Mouse (Mus musculus) midbrain, embryonic 15.5 days (tissue): ENCODE results near the gene Plxnc1. TPM values are rescaled to one million over a fixed set of nuclear protein-coding genes. Genes with fewer than 3 reads are reported as not detected.
A peak's percentile ranks its signal among the peaks of the same experiment; 100 is the strongest.

Experiments
- ATAC-seq: fragments of 200-750 bp; cut with Nextera tagmentation; replicated peaks from 2 replicates; pipeline ENCODE4 v1.8.0; 2017; ENCODE audit warnings: moderate TSS enrichment
- H3K27ac ChIP-seq: fragments of 300-500 bp; sonication (generic); 2 replicates; pipeline ENCODE4 v1.5.1; 2015; ENCODE audit warnings: mild to moderate bottlenecking, inconsistent platforms
- H3K27me3 ChIP-seq: fragments of 300-500 bp; sonication (generic); replicated peaks from 2 replicates; pipeline ENCODE4 v1.6.1; 2015; ENCODE audit warnings: inconsistent platforms
- H3K36me3 ChIP-seq: fragments of 300-500 bp; sonication (generic); replicated peaks from 2 replicates; pipeline ENCODE4 v1.6.1; 2015; ENCODE audit warnings: inconsistent platforms
- H3K4me1 ChIP-seq: fragments of 300-500 bp; sonication (generic); 2 replicates; pipeline ENCODE4 v1.6.1; 2015; ENCODE audit warnings: inconsistent platforms
- H3K4me2 ChIP-seq: fragments of 300-500 bp; sonication (generic); 2 replicates; pipeline ENCODE4 v1.6.1; 2015; ENCODE audit warnings: inconsistent platforms, mild to moderate bottlenecking, moderate library complexity
- H3K4me3 ChIP-seq: fragments of 300-500 bp; sonication (generic); 2 replicates; pipeline ENCODE4 v1.5.1; 2015; ENCODE audit warnings: mild to moderate bottlenecking, inconsistent platforms
- H3K9ac ChIP-seq: fragments of 300-500 bp; sonication (generic); 2 replicates; pipeline ENCODE4 v1.6.1; 2015; ENCODE audit warnings: mild to moderate bottlenecking, inconsistent platforms
- H3K9me3 ChIP-seq: fragments of 300-500 bp; sonication (generic); 2 replicates; pipeline ENCODE4 v1.6.1; 2016; ENCODE audit warnings: inconsistent platforms
- WGBS: fragments of 180-500 bp; shearing (Covaris S2); methylation state at CpG from one replicate; pipeline ENCODE4 v1.1.7; 2015; ENCODE audit warnings: mixed read lengths; 5-methylcytosine and 5-hydroxymethylcytosine counted together
- polyA plus RNA-seq: library from polyadenylated mRNA; unstranded; fragments of >200 nt; fragmentation: Nextera tagmentation; extraction: Ambion mirVana; gene quantifications from 2 replicates; pipeline ENCODE4 v1.2.1, GENCODE M21; 2015

Plxnc1 gene
- polyA plus RNA-seq, 1 experiment from 2014 or later = 18.2 TPM

DNA sequence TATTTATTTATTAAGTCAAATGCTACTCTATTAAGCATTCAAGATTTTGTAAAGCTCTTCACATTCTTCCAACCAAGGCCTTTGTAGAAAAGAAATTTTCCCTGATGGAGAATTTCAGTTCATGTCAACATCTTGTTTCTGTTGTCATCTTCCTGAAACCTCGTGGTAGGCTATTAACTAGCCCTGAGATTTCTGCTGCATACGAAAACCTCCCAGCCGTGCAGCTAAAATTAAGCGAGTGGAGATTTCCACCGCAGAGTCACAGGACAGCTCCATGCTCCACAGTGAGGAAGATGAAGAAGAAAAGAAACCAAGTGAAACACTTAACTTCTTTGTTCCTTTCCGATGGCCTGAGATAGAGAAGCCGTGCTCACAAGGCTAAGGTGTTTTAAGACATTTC lies 28.0 kb downstream of the Plxnc1 start:
- H3K27me3 ChIP-seq = no peaks in the 10 kb centered on the region
- H3K9me3 ChIP-seq = no peaks in the 10 kb centered on the region
- H3K4me1 ChIP-seq = peaks cover 11% of the 10 kb centered on the region; the same call in 1 of the 2 replicates
- H3K4me2 ChIP-seq = no peak overlapping the region
- no peak overlapping the region for H3K27ac ChIP-seq
- ATAC-seq = no peak
- no peak overlapping the region for H3K4me3 ChIP-seq
- WGBS = 83% methylated on average over 7 of the region's 7 CpGs
- H3K36me3 ChIP-seq = no peaks in the 10 kb centered on the region
- H3K9ac ChIP-seq = no peak overlapping the region

DNA sequence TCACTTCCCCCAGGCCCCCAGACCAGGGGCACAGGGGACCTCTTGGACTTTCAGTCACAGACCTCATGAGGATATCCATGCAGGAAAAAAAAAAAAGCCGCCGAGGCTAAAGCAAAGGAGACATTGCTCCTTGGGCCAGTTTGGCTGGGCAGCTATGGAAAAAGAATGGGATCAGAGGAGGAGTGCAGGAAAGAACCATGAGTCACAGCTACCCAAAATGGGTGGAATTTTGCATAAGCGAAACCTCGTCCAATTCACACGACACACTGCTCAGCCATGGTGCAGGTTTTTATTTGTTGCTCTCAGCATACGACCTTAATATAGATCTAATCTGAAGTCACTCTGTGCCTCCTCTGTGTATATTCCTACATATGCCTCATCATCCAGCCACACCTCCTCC lies 28.9 kb downstream of the Plxnc1 start:
- H3K27me3 ChIP-seq = no peaks in the 10 kb centered on the region
- no peak overlapping the region for H3K9ac ChIP-seq
- H3K9me3 ChIP-seq = no peaks in the 10 kb centered on the region
- 91% methylated on average over 6 of the region's 6 CpGs for WGBS
- H3K27ac ChIP-seq = no peak overlapping the region
- H3K4me2 ChIP-seq = no peak overlapping the region
- no peak overlapping the region for H3K4me3 ChIP-seq
- H3K36me3 ChIP-seq = no peaks in the 10 kb centered on the region
- no peak for ATAC-seq
- peaks cover 11% of the 10 kb centered on the region; the same call in 1 of the 2 replicates for H3K4me1 ChIP-seq

DNA sequence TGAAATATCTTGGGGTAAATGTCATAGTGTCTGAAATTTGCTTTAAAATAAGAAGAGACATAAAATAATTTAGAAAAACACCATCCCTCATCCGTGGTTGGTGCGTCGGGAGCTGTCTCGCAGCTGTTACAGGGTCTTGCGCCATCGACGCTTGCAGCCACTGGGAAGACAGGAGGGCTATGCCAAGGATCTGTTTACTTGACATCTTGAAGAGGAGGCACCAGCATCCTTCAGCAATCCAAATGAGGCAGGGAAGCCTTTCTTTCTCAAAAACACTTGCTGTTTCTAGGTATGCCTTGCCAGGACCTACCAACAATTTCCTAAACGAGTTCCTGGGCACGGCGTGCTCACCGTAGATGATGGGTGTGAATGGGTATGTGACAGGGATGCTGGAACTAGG lies 30.6 kb downstream of the Plxnc1 start:
- Histone ChIP-seq H3K27me3 (no peaks in the 10 kb centered on the region), H3K9ac (no peak overlapping the region), H3K36me3 (no peaks in the 10 kb centered on the region), H3K4me2 (no peak overlapping the region), H3K4me3 (no peak overlapping the region), H3K4me1 (peaks cover 8% of the 10 kb centered on the region; the same call in 1 of the 2 replicates), H3K27ac (no peak overlapping the region), H3K9me3 (no peaks in the 10 kb centered on the region)
- no peak for ATAC-seq
- 83% methylated on average over 11 of the region's 11 CpGs for WGBS

DNA sequence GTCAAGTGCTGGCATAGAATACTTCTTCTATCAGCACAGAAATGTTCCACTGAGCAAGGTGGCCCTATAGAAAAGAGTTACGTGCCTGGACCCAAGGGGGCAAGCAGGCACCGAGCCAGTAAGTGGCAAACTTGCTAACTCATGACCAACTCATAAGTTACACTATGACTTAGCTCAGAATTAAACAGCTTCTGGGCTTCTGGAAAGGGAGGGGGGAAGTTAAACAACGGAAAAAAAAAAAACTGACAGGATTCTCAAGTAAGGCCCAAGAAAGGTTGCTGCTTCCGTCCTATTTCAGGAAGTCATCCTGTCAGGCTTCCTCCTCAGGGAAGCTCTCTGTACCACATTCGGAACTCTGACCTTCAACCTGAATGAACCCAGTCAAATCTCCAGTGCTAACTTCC lies 31.3 kb downstream of the Plxnc1 start:
- 84% methylated on average over 5 of the region's 5 CpGs for WGBS
- H3K9me3 ChIP-seq = no peaks in the 10 kb centered on the region
- H3K36me3 ChIP-seq = no peaks in the 10 kb centered on the region

DNA sequence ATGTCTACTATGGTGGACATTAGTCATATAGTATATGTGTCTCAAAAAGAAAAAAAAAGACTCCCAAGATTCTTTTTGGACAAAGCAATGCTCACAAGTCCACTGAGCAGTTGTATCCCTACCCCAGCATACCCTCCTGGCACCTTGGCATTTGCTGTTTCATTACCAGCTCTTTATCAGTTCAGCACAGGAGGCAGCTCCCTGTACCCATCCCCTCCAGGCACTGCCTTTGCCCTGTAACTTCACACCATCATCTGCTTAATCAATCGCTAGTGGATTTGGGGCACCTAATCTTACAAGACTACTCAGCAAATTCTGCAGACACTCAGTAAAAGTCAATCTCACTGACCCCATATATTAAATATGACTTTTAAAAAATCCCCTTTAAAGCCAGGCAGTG lies 32.1 kb downstream of the Plxnc1 start:
- WGBS = 77% methylated on average over 1 of the region's 1 CpGs
- Histone ChIP-seq H3K4me3 (no peak overlapping the region), H3K27ac (no peak overlapping the region), H3K9me3 (no peaks in the 10 kb centered on the region), H3K9ac (no peak overlapping the region), H3K4me2 (no peak overlapping the region), H3K4me1 (no peaks in the 10 kb centered on the region), H3K36me3 (no peaks in the 10 kb centered on the region), H3K27me3 (no peaks in the 10 kb centered on the region)
- ATAC-seq = no peak

More for the DNA sequence above, 31.3 kb downstream of the Plxnc1 start:
- Histone ChIP-seq H3K4me2 (no peak overlapping the region), H3K9ac (no peak overlapping the region), H3K4me1 (peaks cover 5% of the 10 kb centered on the region; the same call in 1 of the 2 replicates), H3K27ac (no peak overlapping the region), H3K4me3 (no peak overlapping the region), H3K27me3 (no peaks in the 10 kb centered on the region)
- ATAC-seq = no peak

DNA sequence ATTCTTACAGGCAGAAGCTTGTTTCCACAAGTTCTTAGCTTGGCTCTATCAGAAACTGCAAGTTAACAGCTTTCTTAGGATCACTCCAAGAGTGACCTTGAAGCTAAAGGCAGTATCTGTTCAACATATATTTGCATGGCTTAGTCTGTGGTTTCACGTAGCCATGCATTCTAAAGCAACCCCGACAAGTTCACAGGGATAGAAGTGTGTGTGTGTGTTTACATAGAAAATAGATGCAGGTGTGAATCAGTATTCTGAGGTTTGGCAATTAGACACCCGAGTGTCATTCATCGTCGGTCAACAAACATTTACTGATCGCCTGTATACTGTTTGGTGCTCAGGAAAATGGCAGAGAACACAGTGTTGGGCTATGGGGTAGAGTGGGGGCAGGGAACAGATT lies 33.5 kb downstream of the Plxnc1 start:
- no peak overlapping the region for H3K4me2 ChIP-seq
- ATAC-seq = no peak
- no peaks in the 10 kb centered on the region for H3K9me3 ChIP-seq
- no peak overlapping the region for H3K27ac ChIP-seq
- no peak overlapping the region for H3K4me3 ChIP-seq
- H3K4me1 ChIP-seq = peaks cover 10% of the 10 kb centered on the region
- no peak overlapping the region for H3K9ac ChIP-seq
- no peaks in the 10 kb centered on the region for H3K36me3 ChIP-seq
- WGBS = 88% methylated on average over 6 of the region's 6 CpGs
- H3K27me3 ChIP-seq = no peaks in the 10 kb centered on the region

DNA sequence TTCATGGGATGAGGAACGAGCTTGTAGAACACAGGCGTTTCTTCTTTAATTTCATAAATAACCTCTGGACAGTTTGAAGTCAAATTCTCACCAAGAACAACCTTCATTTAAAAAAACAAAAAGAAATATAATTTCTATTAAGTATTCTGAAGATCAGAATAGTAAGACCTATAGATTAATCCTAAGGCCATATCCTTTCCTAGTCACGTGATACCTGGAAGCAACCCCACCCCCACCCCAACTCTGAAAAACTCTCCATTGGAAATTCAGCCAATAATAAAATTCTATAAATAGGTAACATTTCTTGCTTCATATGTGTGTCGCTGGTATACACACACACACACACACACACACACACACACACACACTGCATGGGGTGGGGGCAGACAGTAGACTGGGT lies 34.1 kb downstream of the Plxnc1 start:
- Histone ChIP-seq H3K4me1 (peaks cover 16% of the 10 kb centered on the region), H3K9me3 (no peaks in the 10 kb centered on the region), H3K9ac (no peak overlapping the region), H3K27me3 (no peaks in the 10 kb centered on the region), H3K4me3 (no peak overlapping the region), H3K36me3 (no peaks in the 10 kb centered on the region), H3K4me2 (no peak overlapping the region), H3K27ac (no peak overlapping the region)
- 90% methylated on average over 4 of the region's 4 CpGs for WGBS
- no peak for ATAC-seq

DNA sequence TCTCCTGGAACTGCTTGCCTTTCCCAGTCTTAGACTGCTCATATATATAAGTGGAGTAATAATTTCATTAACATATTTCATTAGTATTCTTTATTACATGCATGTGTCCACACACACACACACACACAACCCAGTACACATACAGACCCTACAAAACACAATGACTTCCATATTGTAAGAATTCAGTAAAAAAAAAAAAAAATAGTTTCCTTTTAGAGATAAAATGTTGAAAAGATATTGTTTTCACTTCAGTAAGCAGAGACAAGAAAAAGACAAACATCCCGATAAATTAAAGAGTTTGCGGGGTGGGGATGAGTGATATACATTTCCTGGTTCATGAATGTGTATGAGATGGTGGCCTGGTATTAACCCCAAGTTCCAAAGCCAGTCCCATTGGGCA lies 34.8 kb downstream of the Plxnc1 start:
- H3K9me3 ChIP-seq = no peaks in the 10 kb centered on the region
- H3K4me2 ChIP-seq = no peak overlapping the region
- H3K4me3 ChIP-seq = no peak overlapping the region
- no peak overlapping the region for H3K9ac ChIP-seq
- 69% methylated on average over 2 of the region's 2 CpGs for WGBS
- H3K27me3 ChIP-seq = no peaks in the 10 kb centered on the region
- no peaks in the 10 kb centered on the region for H3K36me3 ChIP-seq
- no peak for ATAC-seq
- peaks cover 22% of the 10 kb centered on the region for H3K4me1 ChIP-seq
- H3K27ac ChIP-seq = no peak overlapping the region

DNA sequence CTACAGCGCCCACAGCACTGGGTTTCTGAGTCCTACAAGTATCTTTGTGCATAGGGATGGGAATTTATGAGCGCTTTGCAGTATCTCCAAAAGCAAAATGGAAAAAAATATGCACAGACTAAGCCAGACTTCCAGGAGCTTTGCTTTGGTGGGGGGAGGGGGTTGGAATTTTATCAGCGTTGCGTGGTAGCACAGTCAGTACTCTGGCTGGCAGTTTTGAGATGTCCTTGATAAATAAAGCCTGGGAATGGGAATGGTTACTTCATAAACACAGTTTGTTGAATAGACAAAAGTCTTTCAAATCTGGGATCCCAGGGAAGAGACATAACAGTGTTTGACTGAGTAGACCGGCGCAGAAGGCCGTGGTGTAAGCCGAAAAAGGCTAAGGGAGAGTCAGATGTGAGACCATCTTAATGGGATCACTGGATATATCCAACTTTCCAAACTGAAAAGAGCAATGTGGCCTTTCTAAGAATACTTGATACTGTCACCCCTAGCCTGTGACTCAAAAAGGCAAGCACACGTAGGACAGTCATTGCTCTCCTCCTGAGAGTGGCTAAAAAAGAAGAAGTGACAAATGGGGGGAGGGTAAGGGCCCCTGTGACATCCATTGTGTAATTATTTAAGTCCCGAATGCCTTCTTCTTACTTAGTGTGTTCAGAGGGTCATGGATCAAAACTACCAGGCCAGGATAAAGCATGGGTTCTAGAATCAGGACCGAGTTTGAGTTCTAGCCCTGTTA lies 35.5 kb downstream of the Plxnc1 start:
- peaks cover 29% of the 10 kb centered on the region for H3K4me1 ChIP-seq
- no peaks in the 10 kb centered on the region for H3K9me3 ChIP-seq
- ATAC-seq = no peak
- H3K9ac ChIP-seq = no peak overlapping the region
- no peak overlapping the region for H3K27ac ChIP-seq
- H3K36me3 ChIP-seq = no peaks in the 10 kb centered on the region
- H3K4me3 ChIP-seq = no peak overlapping the region
- no peaks in the 10 kb centered on the region for H3K27me3 ChIP-seq
- WGBS = 89% methylated on average over 11 of the region's 11 CpGs
- H3K4me2 ChIP-seq = no peak overlapping the region

DNA sequence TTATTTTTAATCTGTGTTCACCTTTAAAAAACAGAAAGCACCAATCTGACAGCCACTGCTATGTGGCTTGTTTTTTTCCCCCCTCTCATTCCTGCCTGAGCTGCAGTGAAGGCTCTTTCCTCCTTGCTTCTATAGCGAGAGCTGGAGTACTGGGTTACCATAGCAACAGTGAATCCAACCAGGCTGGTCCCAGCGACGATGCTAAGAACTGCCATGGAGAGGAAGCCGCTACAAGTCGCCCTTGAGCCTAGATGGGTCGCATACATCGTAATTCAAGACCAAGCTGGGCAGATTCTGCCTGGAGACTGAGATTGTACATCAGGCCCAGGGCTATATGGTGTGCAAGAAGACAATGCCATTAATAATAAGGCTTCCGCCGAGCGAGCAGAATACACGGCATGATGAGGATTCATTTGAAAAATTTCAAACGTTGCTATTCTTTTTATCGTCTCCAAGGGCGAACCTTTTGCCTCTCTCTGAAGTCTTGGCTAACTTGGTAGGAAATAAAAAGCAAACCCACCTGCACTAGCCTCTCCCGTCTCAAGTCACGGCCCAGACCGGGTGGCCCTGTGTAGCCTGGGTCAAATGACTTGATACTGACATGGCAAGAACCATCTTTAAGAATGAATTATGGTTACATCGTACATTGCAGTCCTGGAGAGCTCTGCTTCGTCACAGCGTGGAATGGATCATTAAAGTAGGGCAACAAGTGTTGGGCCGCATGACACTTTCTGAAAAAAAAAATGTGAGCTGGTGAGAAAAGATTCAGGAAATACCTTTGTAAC lies 38.8 kb downstream of the Plxnc1 start:
- no peaks in the 10 kb centered on the region for H3K36me3 ChIP-seq
- H3K27ac ChIP-seq = peak overlapping the region; percentile 87
- H3K9ac ChIP-seq = no peak overlapping the region
- peaks cover 32% of the 10 kb centered on the region for H3K4me1 ChIP-seq
- WGBS = 19% methylated on average over 21 of the region's 21 CpGs
- peak; percentile 94 for ATAC-seq
- H3K4me2 ChIP-seq = peak overlapping the region; percentile 36
- H3K27me3 ChIP-seq = no peaks in the 10 kb centered on the region
- H3K9me3 ChIP-seq = no peaks in the 10 kb centered on the region
- no peak overlapping the region; the same call in 1 of the 2 replicates for H3K4me3 ChIP-seq

DNA sequence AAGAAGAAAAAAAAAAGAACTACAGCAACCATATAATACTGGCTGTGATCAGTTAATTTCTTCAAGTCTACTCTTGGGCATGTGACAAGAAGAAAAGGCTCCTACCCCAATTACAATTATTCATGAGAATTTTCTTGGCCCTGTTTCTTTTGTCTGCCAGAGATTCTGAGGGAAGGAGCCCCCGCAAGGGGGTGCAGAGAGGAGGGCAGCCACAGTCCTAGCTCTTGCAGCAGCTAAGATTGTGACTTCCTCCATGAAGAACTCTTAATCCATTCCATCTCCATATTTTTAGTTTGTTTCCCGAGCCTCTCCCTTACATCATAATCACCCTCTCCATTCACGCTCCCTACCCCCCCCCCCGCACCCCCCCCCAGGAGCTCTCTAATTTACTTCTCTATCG lies 39.4 kb downstream of the Plxnc1 start:
- ATAC-seq = peak; percentile 63
- peak overlapping the region; percentile 36 for H3K4me2 ChIP-seq
- WGBS = 7% methylated on average over 3 of the region's 5 CpGs
- H3K36me3 ChIP-seq = no peaks in the 10 kb centered on the region
- no peaks in the 10 kb centered on the region for H3K27me3 ChIP-seq
- H3K4me3 ChIP-seq = no peak overlapping the region
- H3K9me3 ChIP-seq = no peaks in the 10 kb centered on the region
- H3K4me1 ChIP-seq = peaks cover 32% of the 10 kb centered on the region
- H3K9ac ChIP-seq = no peak overlapping the region; the same call in 1 of the 2 replicates
- H3K27ac ChIP-seq = peak overlapping the region; percentile 87

DNA sequence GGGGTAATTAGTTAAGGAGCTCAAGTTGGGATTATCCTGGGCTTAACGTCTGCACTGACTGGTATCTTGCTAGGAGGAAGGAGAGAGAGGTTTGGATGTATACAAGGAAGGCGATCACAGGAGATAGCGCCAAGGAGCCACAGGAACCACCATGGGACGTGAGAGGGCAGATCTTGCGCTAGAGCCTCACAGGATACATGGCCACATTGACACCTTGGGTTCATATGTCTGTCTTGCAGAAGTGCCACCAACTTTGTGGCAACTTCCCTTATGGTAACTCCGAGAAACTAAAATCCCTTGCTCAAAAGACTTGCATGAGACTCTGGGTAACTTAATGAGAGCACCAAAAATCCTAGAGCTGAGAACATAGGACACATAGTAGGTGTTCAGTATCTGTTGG lies 47.7 kb downstream of the Plxnc1 start:
- H3K9ac ChIP-seq = no peak overlapping the region
- H3K9me3 ChIP-seq = no peaks in the 10 kb centered on the region
- H3K36me3 ChIP-seq = no peaks in the 10 kb centered on the region
- H3K4me1 ChIP-seq = no peaks in the 10 kb centered on the region
- H3K4me3 ChIP-seq = no peak overlapping the region
- H3K4me2 ChIP-seq = no peak overlapping the region
- H3K27me3 ChIP-seq = no peaks in the 10 kb centered on the region
- 84% methylated on average over 6 of the region's 6 CpGs for WGBS
- no peak overlapping the region for H3K27ac ChIP-seq
- no peak for ATAC-seq
